Mouse (Mus musculus) stomach, postnatal 0 days (tissue): Measurements from ENCODE around the gene I830077J02Rik.

ENCODE experiments used
- CTCF ChIP-seq: IDR thresholded peaks from 2 replicates; pipeline ENCODE4 v1.5.1; 2016; ENCODE audit warnings: antibody characterized with exemption, low read depth, mild to moderate bottlenecking, moderate library complexity
- EP300 ChIP-seq: optimal IDR thresholded peaks from 2 replicates; pipeline ENCODE3; 2016; ENCODE audit warnings: antibody characterized with exemption

GRCm38 (mm10) chr3:105898861-105899260 is 33.6 kb downstream of the I830077J02Rik start:
- TF ChIP-seq CTCF (no peak), EP300 (no peak)
